Mouse (Mus musculus): Measurements from ENCODE around the gene Chac1. TPM values are rescaled to one million over a fixed set of nuclear protein-coding genes. Genes with fewer than 3 reads are reported as not detected.
A peak's percentile ranks its signal among the peaks of the same experiment; 100 is the strongest.

Gene Chac1
- polyA plus RNA-seq, 1 experiment from 2014 or later = 0.88 TPM

GRCm38 (mm10) chr2:119321771-119322586, 29.1 kb upstream of the Chac1 start:
- Histone ChIP-seq H3K27ac (replicated peaks) (peak overlapping the region; percentile 75), H3K4me1 (peaks cover 57% of the 10 kb centered on the region), H3K4me3 (peak overlapping the region; percentile 35), H3K27me3 (peaks cover 99% of the 10 kb centered on the region), H3K4me2 (replicated peaks) (peak overlapping the region; percentile 62), H3K36me3 (no peaks in the 10 kb centered on the region), H3K9me3 (no peaks in the 10 kb centered on the region), H3K9ac (replicated peaks) (no peak overlapping the region)
- no peak; the same call in none of the 2 replicates for ATAC-seq (ENCODE audit: low FRiP score, low read depth)
- WGBS = 2% methylated on average over 44 of the region's 48 CpGs

DNA sequence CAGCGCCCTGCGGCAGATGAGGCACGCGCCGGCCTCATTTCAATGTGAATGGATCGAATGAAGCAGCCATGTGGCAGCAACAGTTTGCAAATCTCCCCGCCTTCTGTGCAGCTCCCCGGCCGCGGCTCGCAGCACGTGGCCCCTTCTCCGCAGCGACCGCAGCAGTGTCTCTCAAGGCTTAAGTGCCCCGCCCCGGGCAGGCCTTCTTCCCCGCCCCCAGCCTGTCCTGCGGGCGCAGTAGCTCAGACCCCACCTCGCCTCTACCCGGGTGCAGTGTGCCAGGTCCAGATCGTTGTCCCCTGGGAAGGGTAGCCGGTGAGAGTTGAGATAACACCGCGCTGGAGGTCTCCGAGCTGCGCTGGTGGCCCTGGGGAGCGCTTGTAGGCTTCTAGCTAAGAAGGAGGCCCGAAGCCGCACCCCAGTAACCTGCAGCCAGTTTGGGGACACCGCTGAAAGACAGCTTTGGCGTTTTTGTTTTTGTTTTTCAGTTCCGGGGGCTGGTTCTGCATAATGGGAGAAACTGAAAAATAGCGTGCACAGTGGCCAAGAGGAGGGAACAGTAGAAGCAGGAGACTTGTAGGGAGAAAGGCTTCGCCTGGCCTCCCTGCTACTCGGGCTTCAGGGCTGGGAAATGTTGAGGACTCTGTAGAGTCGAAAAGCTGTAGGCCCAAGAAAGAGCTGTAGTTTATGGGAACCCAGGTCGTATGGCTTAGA, 28.3 kb upstream of the Chac1 start:
- Histone ChIP-seq H3K4me3 (peak overlapping the region; percentile 35), H3K36me3 (no peaks in the 10 kb centered on the region), H3K4me1 (peaks cover 59% of the 10 kb centered on the region), H3K27ac (replicated peaks) (peak overlapping the region; percentile 75), H3K4me2 (replicated peaks) (peak overlapping the region; percentile 62), H3K27me3 (peaks cover 99% of the 10 kb centered on the region), H3K9ac (replicated peaks) (no peak overlapping the region), H3K9me3 (no peaks in the 10 kb centered on the region)
- ATAC-seq (ENCODE audit: low FRiP score, low read depth) = peak; percentile 82
- WGBS = 1% methylated on average over 39 of the region's 39 CpGs

DNA sequence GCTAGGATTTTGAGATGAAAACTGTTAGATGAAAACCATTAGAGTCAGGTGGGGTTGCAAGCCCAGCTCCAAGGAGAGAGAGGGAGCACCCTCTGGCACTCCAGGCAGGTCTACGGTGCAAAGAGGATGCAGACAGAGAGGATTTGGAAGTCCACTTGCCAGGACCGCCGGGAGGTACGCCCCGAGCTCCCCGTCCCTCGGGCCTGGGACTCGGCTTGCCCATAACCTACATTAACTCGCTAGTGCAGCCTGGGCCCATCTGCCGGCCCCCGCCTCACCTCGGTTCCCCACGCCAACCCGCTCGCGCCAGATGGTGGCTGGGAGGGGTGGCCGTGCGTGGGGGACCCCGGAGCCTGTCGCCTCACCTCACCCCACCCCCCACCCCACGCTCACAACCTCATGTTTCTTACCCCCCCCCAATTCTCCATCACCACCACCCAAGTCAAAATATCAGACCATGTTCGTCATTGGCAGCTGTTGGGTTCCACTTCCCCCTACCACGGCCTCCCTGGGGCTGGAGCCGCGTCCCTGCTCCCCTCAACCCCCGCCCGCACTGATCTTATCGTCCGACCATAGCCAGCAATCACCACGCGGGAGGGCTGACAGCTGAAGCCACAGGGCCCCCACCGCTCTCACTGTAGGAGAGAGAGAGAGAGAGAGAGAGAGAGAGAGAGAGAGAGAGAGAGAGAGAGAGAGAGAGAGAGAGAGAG, 27.0 kb upstream of the Chac1 start:
- WGBS = 3% methylated on average over 30 of the region's 32 CpGs
- Histone ChIP-seq H3K4me3 (peak overlapping the region; percentile 42), H3K9ac (replicated peaks) (no peak overlapping the region), H3K36me3 (no peaks in the 10 kb centered on the region), H3K27me3 (peaks cover 99% of the 10 kb centered on the region), H3K4me1 (peaks cover 59% of the 10 kb centered on the region), H3K9me3 (no peaks in the 10 kb centered on the region), H3K27ac (replicated peaks) (no peak overlapping the region), H3K4me2 (replicated peaks) (peak overlapping the region; percentile 64)
- ATAC-seq (ENCODE audit: low FRiP score, low read depth) = no peak

- Histone ChIP-seq H3K9me3 (no peaks in the 10 kb centered on the region), H3K4me3 (peak overlapping the region; percentile 42), H3K36me3 (no peaks in the 10 kb centered on the region), H3K27me3 (peaks cover 99% of the 10 kb centered on the region), H3K4me1 (peaks cover 64% of the 10 kb centered on the region), H3K9ac (replicated peaks) (no peak overlapping the region), H3K4me2 (replicated peaks) (peak overlapping the region; percentile 64), H3K27ac (replicated peaks) (no peak overlapping the region)
- no peak for ATAC-seq (ENCODE audit: low FRiP score, low read depth)
- 2% methylated on average over 32 of the region's 32 CpGs for WGBS
Measured at GRCm38 (mm10) chr2:119324576-119325318, 26.3 kb upstream of the Chac1 start.

- Histone ChIP-seq H3K4me2 (replicated peaks) (peak within 1 kb of the TSS; percentile 64), H3K9ac (replicated peaks) (peak within 1 kb of the TSS; percentile 28), H3K9me3 (no peaks in the 10 kb centered on the region), H3K27me3 (peaks cover 100% of the 10 kb centered on the region), H3K4me3 (peak within 1 kb of the TSS; percentile 42), H3K4me1 (peaks cover 64% of the 10 kb centered on the region), H3K36me3 (no peaks in the 10 kb centered on the region), H3K27ac (replicated peaks) (no peak within 1 kb of the TSS)
- under 1% methylated on average over 33 of the region's 33 CpGs for WGBS
- ATAC-seq (ENCODE audit: low FRiP score, low read depth) = no peak
Measured at GRCm38 (mm10) chr2:119325568-119326143, 25.4 kb upstream of the Chac1 start, which contains the start of gene Dll4. Dll4 (plus strand) TSS chr2:119325784.

GRCm38 (mm10) chr2:119326161-119327101, 24.6 kb upstream of the Chac1 start:
- Histone ChIP-seq H3K4me2 (replicated peaks) (peak overlapping the region; percentile 64), H3K27me3 (peaks cover 100% of the 10 kb centered on the region), H3K9me3 (no peaks in the 10 kb centered on the region), H3K4me3 (peak overlapping the region; percentile 42), H3K9ac (replicated peaks) (peak overlapping the region; percentile 28), H3K27ac (replicated peaks) (no peak overlapping the region), H3K4me1 (peaks cover 58% of the 10 kb centered on the region), H3K36me3 (no peaks in the 10 kb centered on the region)
- ATAC-seq (ENCODE audit: low FRiP score, low read depth) = no peak
- 1% methylated on average over 58 of the region's 61 CpGs for WGBS

DNA sequence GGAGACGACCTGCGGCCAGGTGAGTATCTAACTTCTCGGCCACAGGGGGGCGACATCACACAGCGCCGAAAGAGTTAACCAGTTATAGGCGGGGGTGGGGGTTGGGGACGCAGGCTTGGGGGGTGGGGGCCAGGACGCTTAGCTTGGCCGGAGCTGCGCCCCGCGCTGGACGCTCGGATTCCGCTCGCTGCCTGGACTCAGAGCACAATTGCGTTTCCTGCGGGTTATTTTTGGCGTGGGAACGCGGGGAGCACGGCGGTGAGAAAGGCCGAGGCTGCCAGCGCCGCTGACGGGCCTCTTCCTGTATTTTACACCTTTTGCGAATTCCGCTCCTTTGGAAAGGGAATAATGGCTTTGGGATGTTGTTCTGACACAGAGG, 23.9 kb upstream of the Chac1 start:
- Histone ChIP-seq H3K27me3 (peaks cover 100% of the 10 kb centered on the region), H3K4me2 (replicated peaks) (peak overlapping the region; percentile 64), H3K36me3 (no peaks in the 10 kb centered on the region), H3K27ac (replicated peaks) (no peak overlapping the region), H3K4me3 (peak overlapping the region; percentile 42), H3K4me1 (peaks cover 52% of the 10 kb centered on the region), H3K9me3 (no peaks in the 10 kb centered on the region), H3K9ac (replicated peaks) (peak overlapping the region; percentile 25)
- no peak for ATAC-seq (ENCODE audit: low FRiP score, low read depth)
- WGBS = under 1% methylated on average over 30 of the region's 30 CpGs

DNA sequence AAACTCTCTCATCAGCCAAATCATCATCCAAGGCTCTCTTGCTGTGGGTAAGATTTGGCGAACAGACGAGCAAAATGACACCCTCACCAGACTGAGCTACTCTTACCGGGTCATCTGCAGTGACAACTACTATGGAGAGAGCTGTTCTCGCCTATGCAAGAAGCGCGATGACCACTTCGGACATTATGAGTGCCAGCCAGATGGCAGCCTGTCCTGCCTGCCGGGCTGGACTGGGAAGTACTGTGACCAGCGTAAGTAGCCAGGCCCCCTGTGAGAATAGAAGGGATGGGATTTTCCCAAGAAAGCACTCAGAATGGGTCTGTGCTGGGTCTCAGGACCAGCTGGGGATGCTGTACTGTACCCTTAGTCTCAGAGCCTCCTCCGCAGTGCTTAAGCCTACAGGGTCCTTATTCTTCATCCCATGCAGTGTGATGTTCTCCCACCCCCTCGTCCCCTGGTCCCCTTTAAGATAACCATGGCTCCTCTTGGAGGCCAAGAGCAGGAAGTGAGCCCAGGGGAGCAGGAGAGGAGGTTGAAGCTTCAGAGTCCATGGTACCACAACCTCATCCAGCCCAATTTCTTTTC, 23.0 kb upstream of the Chac1 start:
- Histone ChIP-seq H3K27me3 (peaks cover 100% of the 10 kb centered on the region), H3K27ac (replicated peaks) (no peak overlapping the region), H3K4me1 (peaks cover 42% of the 10 kb centered on the region), H3K4me2 (replicated peaks) (peak overlapping the region; percentile 64; the same call in 1 of the 2 replicates), H3K36me3 (no peaks in the 10 kb centered on the region), H3K9me3 (no peaks in the 10 kb centered on the region), H3K9ac (replicated peaks) (no peak overlapping the region), H3K4me3 (0 out of 2 replicates have a peak overlapping the region, but pooled peaks have one; percentile 0)
- WGBS = 14% methylated on average over 11 of the region's 11 CpGs
- ATAC-seq (ENCODE audit: low FRiP score, low read depth) = no peak

- Histone ChIP-seq H3K36me3 (no peaks in the 10 kb centered on the region), H3K27me3 (peaks cover 98% of the 10 kb centered on the region), H3K9ac (replicated peaks) (no peak overlapping the region), H3K4me3 (0 out of 2 replicates have a peak overlapping the region, but pooled peaks have one; percentile 0), H3K4me1 (peaks cover 40% of the 10 kb centered on the region), H3K4me2 (replicated peaks) (no peak overlapping the region), H3K9me3 (no peaks in the 10 kb centered on the region), H3K27ac (replicated peaks) (no peak overlapping the region)
- WGBS = 35% methylated on average over 5 of the region's 5 CpGs
- ATAC-seq (ENCODE audit: low FRiP score, low read depth) = no peak
Measured at GRCm38 (mm10) chr2:119328546-119328945, 22.5 kb upstream of the Chac1 start.

DNA sequence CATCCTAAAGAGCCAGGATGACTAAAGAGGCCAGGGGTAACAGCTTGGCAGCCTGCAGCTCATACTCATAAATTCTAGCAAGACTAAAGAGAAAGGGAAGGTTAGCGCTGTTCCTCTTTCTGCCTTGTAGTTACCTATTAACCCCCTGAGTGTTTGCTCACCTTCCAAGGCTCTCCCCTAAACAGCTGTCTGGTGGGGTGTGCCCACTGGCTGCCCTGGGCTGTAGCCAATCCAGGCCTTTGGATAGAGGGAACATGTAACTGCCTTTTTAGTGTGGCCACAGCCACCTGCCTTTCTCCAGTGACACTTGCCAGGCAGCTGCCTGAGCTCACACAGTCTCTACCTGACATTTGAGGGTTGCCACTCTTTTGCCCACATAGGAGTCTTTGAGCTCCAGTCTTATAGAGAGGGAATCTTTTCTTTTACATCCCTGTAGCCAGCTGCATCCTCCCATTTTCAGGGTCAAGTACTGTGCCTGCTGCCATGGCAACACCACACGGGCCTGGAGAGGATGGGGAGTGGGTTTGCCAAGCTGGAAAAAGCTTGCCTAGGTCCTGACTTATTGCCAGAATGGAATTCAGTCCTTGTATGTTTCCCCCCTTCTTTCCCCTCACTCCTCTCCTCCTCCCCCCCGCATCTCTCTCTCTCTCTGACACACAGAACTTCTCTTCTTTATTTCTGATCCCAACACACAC, 21.8 kb upstream of the Chac1 start:
- Histone ChIP-seq H3K27ac (replicated peaks) (no peak overlapping the region), H3K9ac (replicated peaks) (no peak overlapping the region), H3K27me3 (peaks cover 97% of the 10 kb centered on the region), H3K36me3 (no peaks in the 10 kb centered on the region), H3K4me2 (replicated peaks) (no peak overlapping the region), H3K4me3 (no peak overlapping the region), H3K4me1 (peaks cover 33% of the 10 kb centered on the region), H3K9me3 (no peaks in the 10 kb centered on the region)
- no peak for ATAC-seq (ENCODE audit: low FRiP score, low read depth)
- 60% methylated on average over 3 of the region's 3 CpGs for WGBS

Data from midbrain, embryonic 12.5 days (tissue).